Mouse (Mus musculus): ENCODE results near the gene Hps3. TPM values are rescaled to one million over a fixed set of nuclear protein-coding genes. Genes with fewer than 3 reads are reported as not detected.

The Hps3 gene
- 10 to 100 TPM; 66.8 to 74.0 TPM for total RNA-seq (2023)

GRCm38 (mm10) chr3:20034719-20035404, at the start of gene Hps3:
Gene Hps3, minus strand, starts transcription at chr3:20035315.

DNA sequence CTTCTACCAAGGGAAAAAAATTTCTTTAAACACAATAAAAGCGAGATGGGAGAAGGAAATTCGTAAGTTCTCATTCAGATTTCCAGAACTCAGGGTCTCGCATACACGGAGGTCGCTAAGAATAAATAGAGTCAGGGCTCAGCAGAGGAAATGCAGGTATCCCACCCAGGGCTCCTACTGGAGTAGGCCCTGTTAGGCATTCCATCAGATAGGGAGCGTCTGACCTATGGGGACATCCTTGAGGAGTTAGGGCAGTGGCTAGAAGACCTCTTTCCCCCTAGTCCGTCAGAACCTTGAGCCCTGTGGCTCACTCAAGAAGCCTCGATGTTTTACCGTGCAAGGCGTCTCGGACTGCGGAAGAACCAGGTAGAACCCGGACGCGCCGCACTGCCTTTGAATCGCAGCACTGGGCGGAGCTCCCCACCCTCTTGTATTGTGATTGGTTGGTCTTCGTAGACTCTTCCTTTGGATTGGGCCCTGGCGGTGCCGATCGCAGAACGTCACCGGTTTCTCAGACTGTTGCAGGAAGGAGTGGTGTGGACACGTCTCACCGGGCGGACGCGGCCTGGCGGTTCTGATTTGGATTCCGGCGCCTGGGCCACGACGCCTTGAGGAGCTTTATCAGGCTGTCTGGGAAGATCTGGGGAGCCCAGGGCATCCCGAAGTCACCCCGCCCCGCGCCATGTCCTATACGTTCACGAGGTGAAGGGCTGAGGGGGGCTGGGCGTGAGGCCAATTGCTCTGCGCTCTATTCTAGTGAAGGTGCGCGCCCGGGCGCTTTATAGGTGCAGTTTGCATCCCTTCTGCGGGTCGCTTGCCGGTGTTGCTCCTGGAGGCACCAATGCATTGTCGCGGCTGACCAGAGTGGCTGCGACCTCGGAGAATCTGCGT, 22.4 kb upstream of the Hps3 start, which contains the start of gene Hltf:
Gene Hltf, plus strand, starts transcription at position 506 of the 891 bp plus-strand sequence.

DNA sequence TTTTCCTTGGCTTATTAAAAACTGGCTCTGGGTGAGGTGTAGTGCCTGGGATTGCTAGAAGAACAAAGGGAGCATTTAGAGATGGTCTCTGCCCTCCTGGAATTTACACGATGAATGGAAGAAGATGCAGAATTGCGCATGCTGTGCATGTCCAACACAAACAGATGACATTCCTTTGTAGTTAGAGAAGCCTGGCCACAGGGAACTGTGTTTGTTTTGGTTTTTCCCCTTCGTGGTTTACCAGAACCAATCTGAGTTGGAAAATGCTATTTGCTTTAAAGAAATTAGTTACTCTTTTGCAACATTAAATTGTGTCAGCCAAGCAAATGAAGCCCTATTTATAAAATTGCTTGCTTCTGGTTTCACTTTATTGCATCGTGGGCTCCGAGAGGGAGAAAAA, 78.2 kb downstream of the Hps3 start, which contains the start of gene Cp:
Gene Cp, plus strand, starts transcription at position 170 of the 400 bp plus-strand sequence.

Other genes with a start within 250 kb of the Hps3 start
- 1 to 10 TPM in 1 of 2 experiments, under 1 TPM in 1; 0.61 to 1.2 TPM for gene Cp, start 78.3 kb downstream of the Hps3 start, total RNA-seq (2023)
- gene Hltf, start 22.5 kb upstream of the Hps3 start, total RNA-seq (2023) = 10 to 100 TPM; 31.9 to 33.6 TPM
- 100 to 1,000 TPM; 133 to 152 TPM for gene Gyg, start 120.0 kb upstream of the Hps3 start, total RNA-seq (2023)
- gene Cpa3, start 206.9 kb upstream of the Hps3 start, total RNA-seq (2023) = 1 to 10 TPM; 8.4 to 9.2 TPM
- not detected for gene Cpb1, start 240.4 kb upstream of the Hps3 start, total RNA-seq (2023)

Measured in neutrophil, adult 83 days (primary cell).